In the genomic region with DNA sequence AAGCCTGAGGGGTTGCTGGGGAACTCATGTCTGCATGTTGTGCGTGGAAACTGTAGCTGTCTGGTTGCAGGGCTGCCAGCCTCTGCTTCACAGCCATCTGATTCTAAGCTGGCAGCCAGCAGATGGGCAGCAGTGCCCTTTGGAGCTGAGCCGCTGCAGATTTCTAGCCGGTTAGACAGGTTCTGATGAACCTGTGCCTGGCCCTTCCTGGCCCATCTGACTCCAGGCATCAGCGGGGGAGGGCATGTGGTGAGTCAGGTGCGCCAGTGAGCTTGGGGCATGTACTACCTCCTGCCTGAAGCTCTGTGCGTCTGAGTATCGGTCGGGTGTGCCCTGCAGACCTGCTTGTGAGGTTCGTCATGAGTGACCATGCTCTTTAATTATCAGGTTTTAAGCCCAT, we compare ENCODE assay signal across 10 mouse cellular contexts. TPM values are rescaled to one million over a fixed set of nuclear protein-coding genes. Genes with fewer than 3 reads are reported as not detected.
DNase-seq lines count a peak whose midpoint lies in the region; ATAC-seq lines count a peak whose summit lies in the region.
"Had no signal": no experiment of that assay in that cellular context is flagged by ENCODE, and none has a peak within 500 bp of the region (broad histone marks: within the 10 kb centered on the region; RNA-seq: fewer than 3 reads in every experiment).

No protein-coding gene starts in this region.

- H3K27me3 ChIP-seq in heart, embryonic 15.5 days, result no peaks in the 10 kb centered on the region
- H3K27me3 ChIP-seq in heart, embryonic 12.5 days (replicated peaks), result no peaks in the 10 kb centered on the region
- H3K27me3 ChIP-seq: neural tube, embryonic 13.5 days; Patski had no signal

- DNase-seq in c-Kit-negative CD71-positive TER-119-positive erythroid progenitor cells, embryonic 14.5 days (ENCODE audit: low read depth, low spot score), result peak; percentile 33
- peak; percentile 35 for DNase-seq in layer of hippocampus, postnatal 10 days (ENCODE audit: low spot score in 2 of 2)
- no peak for DNase-seq in Muller cell, postnatal 12 days (ENCODE audit: inconsistent ontology term)

- no peaks in the 10 kb centered on the region for H3K9me3 ChIP-seq in heart, embryonic 15.5 days (replicated peaks)
- H3K9me3 ChIP-seq in heart, embryonic 12.5 days (replicated peaks), result no peaks in the 10 kb centered on the region
- H3K9me3 ChIP-seq: neural tube, embryonic 13.5 days had no signal

- H3K27ac ChIP-seq in heart, embryonic 15.5 days, result peak overlapping the region; percentile 16; the same call in 1 of the 2 replicates
- H3K27ac ChIP-seq in heart, embryonic 12.5 days (ENCODE audit: poor library complexity, severe bottlenecking), result no peak overlapping the region
- H3K27ac ChIP-seq: neural tube, embryonic 13.5 days had no signal

- ATAC-seq in heart, embryonic 15.5 days (replicated peaks; ENCODE audit: insufficient number of reproducible peaks, insufficient read depth, low FRiP score, low read depth), result no peak
- no peak for ATAC-seq in heart, embryonic 12.5 days (ENCODE audit: insufficient number of reproducible peaks, low FRiP score)
- ATAC-seq in erythroid progenitor cell, adult 5-6 weeks (replicated peaks; ENCODE audit: low FRiP score, poor library complexity, severe bottlenecking), result peak; percentile 9; the same call in 1 of the 2 replicates
- peak; percentile 15; the same call in 1 of the 2 replicates for ATAC-seq in megakaryocyte-erythroid progenitor cell, adult 5-6 weeks (replicated peaks; ENCODE audit: low FRiP score, low TSS enrichment, poor library complexity, severe bottlenecking)
- ATAC-seq in granulocyte monocyte progenitor cell, adult 5-6 weeks (replicated peaks; ENCODE audit: poor library complexity, severe bottlenecking), result no peak
- ATAC-seq: Patski had no signal

- 76% methylated on average over 9 of the region's 9 CpGs for WGBS in heart, embryonic 15.5 days
- 88% methylated on average over 9 of the region's 9 CpGs for WGBS in heart, embryonic 12.5 days

- no peak overlapping the region for H3K4me3 ChIP-seq in heart, embryonic 15.5 days
- no peak overlapping the region for H3K4me3 ChIP-seq in heart, embryonic 12.5 days
- H3K4me3 ChIP-seq: neural tube, embryonic 13.5 days had no signal

- H3K4me2 ChIP-seq in heart, embryonic 15.5 days, result no peak overlapping the region
- no peak overlapping the region for H3K4me2 ChIP-seq in heart, embryonic 12.5 days
- H3K4me2 ChIP-seq: neural tube, embryonic 13.5 days had no signal

- H3K4me1 ChIP-seq in heart, embryonic 15.5 days (replicated peaks), result peaks cover 9% of the 10 kb centered on the region
- peaks cover 21% of the 10 kb centered on the region; the same call in 1 of the 2 replicates for H3K4me1 ChIP-seq in heart, embryonic 12.5 days (replicated peaks)

- H3K9ac ChIP-seq in heart, embryonic 15.5 days, result no peak overlapping the region
- H3K9ac ChIP-seq in heart, embryonic 12.5 days, result no peak overlapping the region
- H3K9ac ChIP-seq: neural tube, embryonic 13.5 days had no signal

- no peaks in the 10 kb centered on the region for H3K36me3 ChIP-seq in heart, embryonic 15.5 days
- 0 out of 2 replicates have a peak, but pooled peaks cover 5% of the 10 kb centered on the region for H3K36me3 ChIP-seq in heart, embryonic 12.5 days

RNA-seq across cellular contexts. Expression of a gene that starts 24.8 kb away (rescaled TPM):
- polyA plus RNA-seq in heart, embryonic 15.5 days (2015; fragmentation: Nextera tagmentation; extraction: Ambion mirVana), result 0.15 and 0.60 TPM in 2 replicates
- 0.14 and 0.28 TPM in 2 replicates for polyA plus RNA-seq in heart, embryonic 12.5 days (2016; fragmentation: Nextera tagmentation; extraction: Ambion mirVana)
- total RNA-seq in erythroid progenitor cell, adult 5-6 weeks (2015; ENCODE audit: low replicate concordance), result not detected in 2 replicates
- 1.4 TPM in 1 of 2 replicates, not detected in the other for total RNA-seq in erythroid progenitor cell, adult 5-6 weeks (2017; ENCODE audit: low replicate concordance)
- not detected for total RNA-seq in layer of hippocampus, postnatal 10 days (2021)
- not detected in 2 replicates for total RNA-seq in megakaryocyte-erythroid progenitor cell, adult 5-6 weeks (2014; fragmentation: Nextera tagmentation)
- 0.66 TPM in 1 of 2 replicates, not detected in the other for total RNA-seq in megakaryocyte-erythroid progenitor cell, adult 5-6 weeks (2017)
- total RNA-seq in granulocyte monocyte progenitor cell, adult 5-6 weeks (2014; fragmentation: Nextera tagmentation), result 0.52 TPM in 1 of 2 replicates, not detected in the other
- 0.04 and 0.21 TPM in 2 replicates for total RNA-seq in granulocyte monocyte progenitor cell, adult 5-6 weeks (2017)
- polyA plus RNA-seq: Patski had no signal

Comparison
In these comparisons a context has a peak if more than half of its experiments do, and no peak if none do; other contexts are left out.
1. ATAC-seq: peak in erythroid progenitor cell, adult 5-6 weeks (single experiment) and megakaryocyte-erythroid progenitor cell, adult 5-6 weeks (single experiment); none in heart, embryonic 15.5 days (single experiment), heart, embryonic 12.5 days (single experiment) and granulocyte monocyte progenitor cell, adult 5-6 weeks (single experiment).